Mouse (Mus musculus) kidney, adult 2 months (tissue): Measurements from ENCODE around the gene Tnip2. TPM values are rescaled to one million over a fixed set of nuclear protein-coding genes. Genes with fewer than 3 reads are reported as not detected.
A peak's percentile ranks its signal among the peaks of the same experiment; 100 is the strongest.

ENCODE experiments used
- DNase-seq: peaks from one replicate; pipeline ENCODE4 v3.0.0; 2021
- H3K27ac ChIP-seq: fragments of 200-500 bp; 2 replicates; pipeline ENCODE4 v1.5.1; 2012; ENCODE audit warnings: low read depth, low read length, control low read depth, inconsistent platforms; ENCODE audit not compliant: insufficient read depth
- H3K27me3 ChIP-seq: fragments of 200-500 bp; replicated peaks from 2 replicates; pipeline ENCODE4 v1.6.1; 2012; ENCODE audit warnings: mild to moderate bottlenecking, moderate library complexity, low read length, inconsistent platforms; ENCODE audit not compliant: control insufficient read depth, insufficient read depth
- H3K36me3 ChIP-seq: fragments of 200-500 bp; 2 replicates; pipeline ENCODE4 v1.6.1; 2012; ENCODE audit warnings: mild to moderate bottlenecking, moderate library complexity, low read length, inconsistent platforms; ENCODE audit not compliant: control insufficient read depth, insufficient read depth
- H3K4me1 ChIP-seq: fragments of 200-500 bp; 2 replicates; pipeline ENCODE4 v1.6.1; 2011; ENCODE audit warnings: low read length; ENCODE audit not compliant: control insufficient read depth, insufficient read depth
- H3K4me3 ChIP-seq: fragments of 200-500 bp; 2 replicates; pipeline ENCODE4 v1.5.1; 2011; ENCODE audit warnings: mild to moderate bottlenecking, low read depth, low read length, control low read depth; ENCODE audit not compliant: insufficient read depth
- CTCF ChIP-seq: fragments of 200-500 bp; conservative IDR thresholded peaks from 2 replicates; pipeline ENCODE4 v1.5.1; 2011; ENCODE audit warnings: low read depth, mild to moderate bottlenecking, control low read depth, low read length, moderate library complexity, mixed read lengths; ENCODE audit not compliant: insufficient read depth, insufficient read length
- POLR2A ChIP-seq: fragments of 200-500 bp; IDR thresholded peaks from one replicate; pipeline ENCODE4 v1.6.1; 2011; ENCODE audit warnings: low read depth, low read length, control low read depth
- WGBS: fragments of 180-500 bp; shearing (Covaris S2); methylation state at CpG from one replicate; pipeline ENCODE4 v1.1.7; 2018; 5-methylcytosine and 5-hydroxymethylcytosine counted together
- polyA plus RNA-seq: library from polyadenylated mRNA; depleted of rRNA; stranded (reverse); fragments of >200 nt; gene quantifications from 2 replicates; pipeline ENCODE4 v1.2.3, GENCODE M21; 2012; rRNA removed

Gene Tnip2
- 11.4 and 13.6 TPM in 2 replicates for polyA plus RNA-seq

DNA sequence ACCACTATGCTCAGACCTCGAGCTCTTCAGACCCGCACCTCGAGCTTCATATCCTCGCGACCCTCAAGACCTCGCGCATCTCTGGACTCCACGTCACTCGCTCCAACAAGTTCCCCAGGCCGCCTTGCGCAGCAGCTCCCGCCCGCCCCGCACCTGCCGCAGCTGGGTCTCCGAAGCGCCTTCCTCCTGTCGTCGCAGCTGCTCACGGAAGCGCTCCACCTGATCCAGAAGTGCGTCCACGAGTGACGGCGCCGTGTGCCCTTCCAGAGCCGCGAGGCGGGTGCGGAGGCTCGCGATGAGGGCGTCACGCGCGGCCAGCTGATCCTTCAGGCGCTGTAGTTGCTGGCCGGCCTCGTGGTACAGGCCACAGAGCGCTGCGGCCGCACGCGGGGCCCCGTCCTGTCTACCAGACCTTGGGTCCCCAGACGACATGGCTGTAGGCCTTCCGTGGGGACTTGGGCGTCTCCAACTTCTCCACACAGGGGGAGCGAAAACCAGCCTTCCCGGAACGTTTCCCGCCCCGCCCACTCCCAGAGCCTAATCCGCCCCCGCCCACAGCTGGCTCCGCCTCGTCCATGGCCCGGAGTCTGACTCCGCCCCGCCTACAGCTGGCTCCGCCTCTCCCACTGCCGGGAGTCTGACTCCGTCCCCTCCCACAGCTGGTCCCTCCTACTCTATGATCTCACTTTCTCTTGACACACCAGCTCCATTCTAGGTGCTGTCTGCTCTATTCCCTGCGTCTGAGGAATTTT is at the start of gene Tnip2:
TSS of gene Tnip2 (minus strand) at position 526 of the 752 bp plus-strand sequence.
- H3K36me3 ChIP-seq = no peaks in the 10 kb centered on the region
- WGBS = under 1% methylated on average over 64 of the region's 64 CpGs
- H3K4me1 ChIP-seq = no peaks in the 10 kb centered on the region; the same call in 1 of the 2 replicates
- H3K27ac ChIP-seq = peak within 1 kb of the TSS; percentile 47
- no peaks in the 10 kb centered on the region for H3K27me3 ChIP-seq
- TF ChIP-seq CTCF = no peak
- peak; percentile 54 for TF ChIP-seq POLR2A
- H3K4me3 ChIP-seq = peak within 1 kb of the TSS; percentile 79
- DNase-seq = peak; percentile 99

DNA sequence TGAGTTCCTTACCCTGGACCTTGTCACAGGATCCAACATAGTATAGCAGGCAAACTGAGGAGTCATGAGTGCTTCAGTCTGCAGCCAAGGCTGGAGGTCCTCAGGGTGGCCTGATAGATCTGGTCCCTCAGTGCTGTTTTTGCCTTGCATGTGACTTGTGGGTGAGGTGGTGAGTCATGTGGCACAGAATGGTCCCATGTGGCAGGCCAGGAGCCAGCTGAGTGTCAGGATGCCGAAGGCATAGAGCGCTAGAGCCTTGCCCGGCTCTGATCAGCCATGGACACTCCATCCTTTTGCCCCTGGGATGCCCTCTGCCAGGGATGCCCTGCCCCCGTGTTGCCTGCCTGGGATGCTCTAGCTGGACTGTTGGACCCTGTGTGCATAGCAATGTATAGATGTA is 38.0 kb upstream of the Tnip2 start:
- Histone ChIP-seq H3K4me1 (0 out of 2 replicates have a peak, but pooled peaks cover 3% of the 10 kb centered on the region), H3K36me3 (no peaks in the 10 kb centered on the region), H3K27me3 (no peaks in the 10 kb centered on the region), H3K4me3 (no peak overlapping the region), H3K27ac (no peak overlapping the region)
- no peak for DNase-seq
- 90% methylated on average over 4 of the region's 4 CpGs for WGBS
- TF ChIP-seq POLR2A = no peak
- no peak for TF ChIP-seq CTCF

DNA sequence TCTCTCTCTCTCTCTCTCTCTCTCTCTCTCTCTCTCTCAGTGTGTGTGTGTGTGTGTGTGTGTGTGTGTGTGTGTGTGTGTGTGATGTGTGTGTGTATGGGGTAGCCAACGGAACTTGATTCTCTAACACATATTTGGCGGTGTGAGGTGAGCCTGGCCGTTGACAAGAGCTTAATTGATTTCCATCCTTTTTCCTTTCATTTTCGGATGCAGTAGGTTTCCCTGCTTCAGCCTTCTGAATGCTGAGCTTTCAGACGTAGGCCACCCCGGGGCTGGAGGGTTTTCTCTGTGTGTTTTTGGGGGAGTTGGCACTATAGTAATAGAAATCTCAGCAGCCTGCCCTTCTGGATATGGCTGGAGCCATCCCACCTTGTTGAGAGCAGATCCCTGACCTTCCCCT is 36.5 kb upstream of the Tnip2 start:
- no peaks in the 10 kb centered on the region for H3K36me3 ChIP-seq
- no peak overlapping the region for H3K27ac ChIP-seq
- WGBS = 40% methylated on average over 6 of the region's 6 CpGs
- no peaks in the 10 kb centered on the region for H3K27me3 ChIP-seq
- 0 out of 2 replicates have a peak, but pooled peaks cover 3% of the 10 kb centered on the region for H3K4me1 ChIP-seq
- no peak overlapping the region for H3K4me3 ChIP-seq
- TF ChIP-seq CTCF (no peak), POLR2A (no peak)
- no peak for DNase-seq

DNA sequence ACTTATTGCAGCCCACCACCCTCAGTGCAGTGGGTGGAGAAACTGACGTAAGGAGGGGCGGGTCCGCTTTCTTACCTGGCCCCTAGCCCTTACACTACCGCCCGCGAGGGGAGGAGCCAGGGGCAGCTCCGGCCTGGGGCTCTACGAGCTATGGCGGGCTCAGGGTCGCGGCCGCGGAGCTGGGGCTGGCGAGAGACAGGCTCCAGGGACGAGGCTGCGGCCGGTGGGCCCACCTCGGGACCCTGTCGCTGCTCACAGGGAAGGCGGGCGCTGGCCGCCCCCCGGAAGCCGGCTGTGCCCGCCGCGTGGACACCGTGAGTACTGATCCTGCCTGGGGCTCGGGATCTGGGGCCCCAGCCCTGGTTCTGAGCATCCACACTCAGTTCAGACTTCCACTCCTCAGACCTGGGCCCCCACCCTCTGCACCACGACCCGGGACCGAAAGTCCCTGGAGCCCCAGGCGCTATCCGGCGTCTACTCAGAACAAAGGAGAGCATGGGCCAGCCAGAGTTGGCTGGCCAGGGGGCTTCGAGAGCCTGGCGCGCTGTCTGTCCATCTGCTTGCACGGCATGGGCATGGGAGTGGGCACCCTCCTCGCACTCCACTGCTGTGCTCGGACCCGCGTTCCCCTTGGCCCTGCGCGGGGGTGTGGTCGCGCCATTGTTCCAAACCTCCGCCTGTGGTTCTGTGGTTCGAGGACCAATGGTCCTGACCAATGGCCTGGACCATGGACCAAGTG is 35.9 kb upstream of the Tnip2 start:
- Histone ChIP-seq H3K4me1 (0 out of 2 replicates have a peak, but pooled peaks cover 3% of the 10 kb centered on the region), H3K27ac (no peak overlapping the region), H3K4me3 (peak overlapping the region; percentile 66), H3K36me3 (no peaks in the 10 kb centered on the region), H3K27me3 (no peaks in the 10 kb centered on the region)
- DNase-seq = peak; percentile 31
- 5% methylated on average over 49 of the region's 49 CpGs for WGBS
- TF ChIP-seq POLR2A (no peak), CTCF (no peak)

DNA sequence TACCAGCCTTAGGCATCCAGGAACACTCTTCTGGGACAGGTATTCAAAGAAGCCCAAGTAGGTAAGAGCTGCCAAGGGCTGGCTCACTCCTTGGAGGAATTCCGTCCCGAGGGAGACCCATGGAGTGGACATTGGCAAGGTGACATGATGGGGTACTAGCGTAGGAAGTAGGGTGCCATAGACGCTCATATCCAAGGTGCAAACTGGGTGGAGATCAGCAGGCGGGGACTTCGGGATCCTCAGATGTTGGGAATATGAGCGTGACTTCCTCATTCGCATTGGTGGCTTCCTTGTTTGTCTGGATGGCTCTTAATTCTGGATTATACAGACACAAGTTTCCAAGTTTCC is 35.3 kb upstream of the Tnip2 start:
- 0 out of 2 replicates have a peak, but pooled peaks cover 3% of the 10 kb centered on the region for H3K4me1 ChIP-seq
- H3K27ac ChIP-seq = no peak overlapping the region
- TF ChIP-seq CTCF (no peak), POLR2A (no peak)
- no peak for DNase-seq
- WGBS = 20% methylated on average over 8 of the region's 8 CpGs
- H3K27me3 ChIP-seq = no peaks in the 10 kb centered on the region
- H3K4me3 ChIP-seq = peak overlapping the region; percentile 66
- H3K36me3 ChIP-seq = no peaks in the 10 kb centered on the region

DNA sequence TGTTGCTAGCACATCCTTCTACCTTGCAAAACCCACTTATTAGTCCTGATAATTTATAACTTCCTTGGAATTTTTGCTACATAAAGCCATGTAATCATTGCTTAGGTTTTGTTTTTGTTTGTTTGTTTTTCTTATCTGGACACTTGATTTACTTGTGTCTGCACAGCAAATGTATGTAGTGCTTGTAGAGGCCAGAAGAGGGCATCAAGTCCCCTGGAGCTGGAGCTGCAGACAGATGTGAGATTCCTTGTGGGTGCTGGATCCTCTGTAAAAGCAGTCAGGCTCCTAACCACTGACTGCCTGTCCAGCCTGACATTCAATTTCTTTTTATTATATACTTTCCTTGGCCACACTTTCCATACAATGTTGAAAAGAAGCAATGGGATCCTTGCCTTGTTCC is 33.6 kb upstream of the Tnip2 start:
- TF ChIP-seq POLR2A (no peak), CTCF (peak; percentile 67)
- Histone ChIP-seq H3K36me3 (no peaks in the 10 kb centered on the region), H3K27ac (no peak overlapping the region), H3K4me1 (0 out of 2 replicates have a peak, but pooled peaks cover 3% of the 10 kb centered on the region), H3K27me3 (no peaks in the 10 kb centered on the region), H3K4me3 (no peak overlapping the region)
- peak; percentile 60 for DNase-seq

DNA sequence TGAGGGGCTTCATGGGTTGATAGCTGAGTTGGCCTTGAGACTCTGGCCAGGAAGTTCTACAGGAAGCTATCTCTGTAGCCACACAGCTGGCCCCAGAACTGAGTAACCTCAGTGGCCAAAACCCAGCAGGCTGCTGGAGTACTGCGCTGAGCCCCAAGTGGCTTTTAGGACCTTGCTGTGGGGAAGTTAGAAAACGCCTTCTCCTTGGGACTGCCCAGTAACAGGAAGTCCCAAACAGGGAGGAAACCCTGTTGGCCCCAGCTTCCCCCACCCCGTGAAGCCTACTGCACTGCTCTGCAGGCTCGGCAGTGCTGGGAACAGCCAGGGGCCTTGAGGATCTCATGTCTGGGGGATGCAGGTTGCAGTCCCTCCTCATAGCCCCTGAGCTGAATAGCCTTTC is 29.3 kb upstream of the Tnip2 start:
- Histone ChIP-seq H3K27me3 (no peaks in the 10 kb centered on the region), H3K4me1 (no peaks in the 10 kb centered on the region), H3K36me3 (no peaks in the 10 kb centered on the region), H3K4me3 (no peak overlapping the region), H3K27ac (no peak overlapping the region)
- TF ChIP-seq POLR2A = no peak
- no peak for TF ChIP-seq CTCF
- WGBS = 59% methylated on average over 4 of the region's 4 CpGs
- DNase-seq = peak; percentile 10
